Mouse (Mus musculus) midbrain, embryonic 16.5 days (tissue): Measurements from ENCODE around the gene Icosl. TPM values are rescaled to one million over a fixed set of nuclear protein-coding genes. Genes with fewer than 3 reads are reported as not detected.

Experiments
- polyA plus RNA-seq: library from polyadenylated mRNA; unstranded; fragments of >200 nt; fragmentation: Nextera tagmentation; extraction: Ambion mirVana; gene quantifications from 2 replicates; pipeline ENCODE4 v1.2.1, GENCODE M21; 2015

The Icosl gene
- polyA plus RNA-seq, 1 experiment from 2014 or later, result 0.64 TPM

Other genes with a start within 250 kb of the Icosl start
- not detected in 2 replicates for gene Krtap10-4, start 242.2 kb upstream of the Icosl start, polyA plus RNA-seq
- gene Krtap10-10, start 233.4 kb upstream of the Icosl start, polyA plus RNA-seq, result not detected in 2 replicates
- not detected in 2 replicates for gene Gm36176, start 222.5 kb upstream of the Icosl start, polyA plus RNA-seq
- not detected in 2 replicates for gene Gm10318, start 216.4 kb upstream of the Icosl start, polyA plus RNA-seq
- gene Gm3285, start 207.3 kb upstream of the Icosl start, polyA plus RNA-seq, result not detected in 2 replicates
- 25.4 and 28.7 TPM in 2 replicates for gene Lrrc3, start 166.8 kb upstream of the Icosl start, polyA plus RNA-seq
- 6.3 and 6.4 TPM in 2 replicates for gene Trpm2, start 98.7 kb upstream of the Icosl start, polyA plus RNA-seq
- gene 1810043G02Rik, start 90.8 kb upstream of the Icosl start, polyA plus RNA-seq, result 47.9 and 48.1 TPM in 2 replicates
- 129 and 133 TPM in 2 replicates for gene Pfkl, start 59.2 kb upstream of the Icosl start, polyA plus RNA-seq
- not detected in 2 replicates for gene Dnmt3l, start 27.4 kb upstream of the Icosl start, polyA plus RNA-seq
- gene Aire, start 25.7 kb upstream of the Icosl start, polyA plus RNA-seq, result 0.11 and 0.19 TPM in 2 replicates
- 24.9 and 34.2 TPM in 2 replicates for gene D10Jhu81e, start 100.5 kb downstream of the Icosl start, polyA plus RNA-seq
- 18.1 and 19.0 TPM in 2 replicates for gene Pwp2, start 115.8 kb downstream of the Icosl start, polyA plus RNA-seq
- gene Trappc10, start 175.3 kb downstream of the Icosl start, polyA plus RNA-seq, result 22.4 and 27.1 TPM in 2 replicates